Mouse (Mus musculus) cerebellum, adult (tissue): ENCODE measurements around the gene Fbxo36.

Source experiments
- ATAC-seq: cut with Nextera tagmentation; 2 replicates; pipeline ENCODE4 v1.9.2; 2017; ENCODE audit warnings: mild to moderate bottlenecking, moderate library complexity, mixed read lengths; ENCODE audit not compliant: insufficient number of reproducible peaks, low FRiP score, low TSS enrichment

The Fbxo36 gene

GRCm38 (mm10) chr1:84885921-84886320 lies 46.3 kb downstream of the Fbxo36 start:
- no peak for ATAC-seq

- ATAC-seq = no peak
Measured at GRCm38 (mm10) chr1:84889330-84890004, 49.8 kb downstream of the Fbxo36 start.

GRCm38 (mm10) chr1:84890005-84890393 lies 50.4 kb downstream of the Fbxo36 start:
- ATAC-seq = no peak

GRCm38 (mm10) chr1:84890503-84890902 lies 50.9 kb downstream of the Fbxo36 start:
- no peak for ATAC-seq

GRCm38 (mm10) chr1:84891746-84892145 lies 52.1 kb downstream of the Fbxo36 start:
- no peak for ATAC-seq

GRCm38 (mm10) chr1:84897364-84897763 lies 57.7 kb downstream of the Fbxo36 start:
- ATAC-seq = no peak

GRCm38 (mm10) chr1:84899156-84899555 lies 59.5 kb downstream of the Fbxo36 start:
- ATAC-seq = no peak

GRCm38 (mm10) chr1:84904467-84904866 lies 64.8 kb downstream of the Fbxo36 start:
- ATAC-seq = no peak

- no peak for ATAC-seq
Measured at GRCm38 (mm10) chr1:84910177-84910804, 70.7 kb downstream of the Fbxo36 start.

GRCm38 (mm10) chr1:84912571-84912970 lies 72.9 kb downstream of the Fbxo36 start:
- ATAC-seq = no peak

- no peak for ATAC-seq
Measured at GRCm38 (mm10) chr1:84915010-84915409, 75.4 kb downstream of the Fbxo36 start.

GRCm38 (mm10) chr1:84918865-84919264 lies 79.2 kb downstream of the Fbxo36 start:
- ATAC-seq = no peak

- ATAC-seq = no peak
Measured at GRCm38 (mm10) chr1:84923432-84923831, 83.8 kb downstream of the Fbxo36 start.

GRCm38 (mm10) chr1:84924134-84924533 lies 84.5 kb downstream of the Fbxo36 start:
- no peak for ATAC-seq

GRCm38 (mm10) chr1:84925599-84925998 lies 86.0 kb downstream of the Fbxo36 start:
- ATAC-seq = no peak

GRCm38 (mm10) chr1:84933472-84934150 lies 94.0 kb downstream of the Fbxo36 start:
- peak; percentile 19; the same call in 1 of the 2 replicates for ATAC-seq

GRCm38 (mm10) chr1:84934151-84934502 lies 94.5 kb downstream of the Fbxo36 start:
- ATAC-seq = 0 out of 2 replicates have a peak, but pooled peaks have one; percentile 1

- ATAC-seq = peak; percentile 71
Measured at GRCm38 (mm10) chr1:84934503-84935333, 95.1 kb downstream of the Fbxo36 start, which contains the start of gene Slc16a14. Gene Slc16a14 (minus strand): TSS chr1:84935134.

GRCm38 (mm10) chr1:84935668-84936067 lies 96.0 kb downstream of the Fbxo36 start:
- ATAC-seq = peak; percentile 63

GRCm38 (mm10) chr1:84936716-84937510 lies 97.3 kb downstream of the Fbxo36 start:
- ATAC-seq = no peak
